Mouse (Mus musculus): ENCODE results near the gene Capns1. TPM values are rescaled to one million over a fixed set of nuclear protein-coding genes. Genes with fewer than 3 reads are reported as not detected.
A peak's percentile ranks its signal among the peaks of the same experiment; 100 is the strongest.

The Capns1 gene
- total and polyA plus RNA-seq, 2 experiments from 2014 or later, result 84.4 to 356 TPM

GRCm38 (mm10) chr7:30221433-30221832 is 22.8 kb upstream of the Capns1 start:
- no peak for ATAC-seq (ENCODE audit: insufficient read depth, low read depth)
- no peaks in the 10 kb centered on the region for H3K9me3 ChIP-seq (replicated peaks; ENCODE audit: control insufficient read depth, low read length)
- 83% methylated on average over 3 of the region's 3 CpGs for WGBS
- no peak overlapping the region for H3K27ac ChIP-seq (ENCODE audit: low read depth)
- H3K27me3 ChIP-seq (ENCODE audit: control insufficient read depth, insufficient read depth, low read length), result no peaks in the 10 kb centered on the region
- H3K4me1 ChIP-seq (ENCODE audit: control insufficient read depth, insufficient read depth), result 0 out of 2 replicates have a peak, but pooled peaks cover 9% of the 10 kb centered on the region
- TF ChIP-seq EP300 (IDR thresholded peaks at IDR 0.05; ENCODE audit: low read depth), result no peak
- TF ChIP-seq CTCF (IDR thresholded peaks at IDR 0.05; ENCODE audit: low read depth), result no peak
- H3K4me2 ChIP-seq (ENCODE audit: low read depth, low read length), result no peak overlapping the region
- no peak overlapping the region for H3K4me3 ChIP-seq (ENCODE audit: low read depth, low read length)
- no peak overlapping the region for H3K9ac ChIP-seq (replicated peaks; ENCODE audit: low read depth, low read length)
- no peak for DNase-seq (ENCODE audit: low spot score)
- peaks cover 21% of the 10 kb centered on the region for H3K36me3 ChIP-seq (replicated peaks; ENCODE audit: control insufficient read depth, insufficient read depth, low read length)

DNA sequence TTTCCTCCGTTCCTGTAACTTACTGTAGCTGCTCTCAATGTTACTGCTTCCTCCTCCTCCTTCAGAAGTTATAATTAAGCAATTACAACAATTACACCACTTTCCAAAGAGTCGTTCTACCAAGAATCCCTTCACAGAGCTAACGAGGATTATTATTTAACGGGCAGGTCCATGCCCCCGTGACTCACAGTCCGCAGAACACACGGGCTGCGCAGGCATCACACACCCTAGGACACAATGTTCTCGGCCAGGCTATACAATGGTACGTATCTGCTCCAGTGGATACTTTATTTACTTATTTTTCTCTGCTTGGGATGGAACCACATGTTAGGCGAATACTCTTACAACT is 21.4 kb upstream of the Capns1 start:
- peak; percentile 46 for DNase-seq (ENCODE audit: low spot score)
- WGBS, result 20% methylated on average over 11 of the region's 11 CpGs
- H3K27ac ChIP-seq (ENCODE audit: low read depth), result peak overlapping the region; percentile 73
- H3K36me3 ChIP-seq (replicated peaks; ENCODE audit: control insufficient read depth, insufficient read depth, low read length), result peaks cover 12% of the 10 kb centered on the region
- TF ChIP-seq CTCF (IDR thresholded peaks at IDR 0.05; ENCODE audit: low read depth) (no peak), EP300 (IDR thresholded peaks at IDR 0.05; ENCODE audit: low read depth) (no peak)
- H3K9me3 ChIP-seq (replicated peaks; ENCODE audit: control insufficient read depth, low read length), result no peaks in the 10 kb centered on the region
- peak overlapping the region; percentile 54 for H3K4me3 ChIP-seq (ENCODE audit: low read depth, low read length)
- H3K27me3 ChIP-seq (ENCODE audit: control insufficient read depth, insufficient read depth, low read length), result no peaks in the 10 kb centered on the region
- peak; percentile 34; the same call in 1 of the 2 replicates for ATAC-seq (ENCODE audit: insufficient read depth, low read depth)
- H3K9ac ChIP-seq (replicated peaks; ENCODE audit: low read depth, low read length), result peak overlapping the region; percentile 72
- H3K4me2 ChIP-seq (ENCODE audit: low read depth, low read length), result peak overlapping the region; percentile 94
- 0 out of 2 replicates have a peak, but pooled peaks cover 9% of the 10 kb centered on the region for H3K4me1 ChIP-seq (ENCODE audit: control insufficient read depth, insufficient read depth)

DNA sequence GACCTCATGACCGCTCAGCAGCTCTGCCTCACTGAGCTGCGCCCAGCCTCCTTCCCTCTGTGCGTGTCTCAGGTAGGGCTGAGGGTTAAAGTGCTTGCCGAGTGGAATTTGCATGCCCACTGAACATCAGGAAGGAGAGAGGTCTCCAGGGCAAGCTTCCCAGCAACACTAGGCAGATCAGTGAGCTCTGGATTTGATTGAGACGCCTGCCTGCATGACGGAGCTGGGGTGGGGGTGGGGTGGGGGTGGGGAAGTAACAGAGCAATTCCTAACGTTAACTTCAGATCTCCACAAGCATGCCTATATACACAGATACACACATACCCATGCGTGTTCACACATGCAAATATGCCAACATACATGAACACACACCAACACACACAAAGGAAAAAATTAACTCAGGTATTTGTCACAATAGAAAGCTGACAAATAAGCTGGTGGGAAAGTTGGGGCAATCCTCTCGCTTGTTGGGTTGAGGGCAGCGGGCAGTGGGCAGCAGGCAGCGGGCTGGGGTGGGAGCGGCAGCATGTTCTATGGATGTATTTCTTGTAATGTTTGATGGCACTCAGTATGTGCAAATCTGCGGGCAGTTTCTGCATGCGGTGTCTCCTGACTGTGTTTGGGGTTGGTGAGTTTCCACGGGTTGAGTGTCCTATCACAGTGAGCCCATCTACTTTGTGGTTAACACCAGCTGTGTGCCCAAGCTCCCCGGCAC is 20.8 kb upstream of the Capns1 start:
- peak overlapping the region; percentile 54 for H3K4me3 ChIP-seq (ENCODE audit: low read depth, low read length)
- no peak for TF ChIP-seq CTCF (IDR thresholded peaks at IDR 0.05; ENCODE audit: low read depth)
- peaks cover 10% of the 10 kb centered on the region for H3K36me3 ChIP-seq (replicated peaks; ENCODE audit: control insufficient read depth, insufficient read depth, low read length)
- H3K9me3 ChIP-seq (replicated peaks; ENCODE audit: control insufficient read depth, low read length), result no peaks in the 10 kb centered on the region
- H3K9ac ChIP-seq (replicated peaks; ENCODE audit: low read depth, low read length), result peak overlapping the region; percentile 72
- H3K4me1 ChIP-seq (ENCODE audit: control insufficient read depth, insufficient read depth), result 0 out of 2 replicates have a peak, but pooled peaks cover 9% of the 10 kb centered on the region
- WGBS, result 2% methylated on average over 16 of the region's 16 CpGs
- peak; percentile 67 for ATAC-seq (ENCODE audit: insufficient read depth, low read depth)
- no peaks in the 10 kb centered on the region for H3K27me3 ChIP-seq (ENCODE audit: control insufficient read depth, insufficient read depth, low read length)
- peak overlapping the region; percentile 94 for H3K4me2 ChIP-seq (ENCODE audit: low read depth, low read length)
- peak; percentile 65 for DNase-seq (ENCODE audit: low spot score)
- peak overlapping the region; percentile 73 for H3K27ac ChIP-seq (ENCODE audit: low read depth)

- TF ChIP-seq EP300 (IDR thresholded peaks at IDR 0.05; ENCODE audit: low read depth) (no peak), CTCF (IDR thresholded peaks at IDR 0.05; ENCODE audit: low read depth) (no peak)
- 0 out of 2 replicates have a peak, but pooled peaks cover 9% of the 10 kb centered on the region for H3K4me1 ChIP-seq (ENCODE audit: control insufficient read depth, insufficient read depth)
- H3K27ac ChIP-seq (ENCODE audit: low read depth), result no peak overlapping the region
- no peak overlapping the region for H3K4me2 ChIP-seq (ENCODE audit: low read depth, low read length)
- H3K36me3 ChIP-seq (replicated peaks; ENCODE audit: control insufficient read depth, insufficient read depth, low read length), result no peaks in the 10 kb centered on the region
- H3K27me3 ChIP-seq (ENCODE audit: control insufficient read depth, insufficient read depth, low read length), result no peaks in the 10 kb centered on the region
- DNase-seq (ENCODE audit: low spot score), result no peak
- ATAC-seq (ENCODE audit: insufficient read depth, low read depth), result no peak
- H3K4me3 ChIP-seq (ENCODE audit: low read depth, low read length), result no peak overlapping the region
- 70% methylated on average over 2 of the region's 2 CpGs for WGBS
- H3K9me3 ChIP-seq (replicated peaks; ENCODE audit: control insufficient read depth, low read length), result no peaks in the 10 kb centered on the region
- H3K9ac ChIP-seq (replicated peaks; ENCODE audit: low read depth, low read length), result no peak overlapping the region
Observed at GRCm38 (mm10) chr7:30217277-30217676, 18.7 kb upstream of the Capns1 start.

DNA sequence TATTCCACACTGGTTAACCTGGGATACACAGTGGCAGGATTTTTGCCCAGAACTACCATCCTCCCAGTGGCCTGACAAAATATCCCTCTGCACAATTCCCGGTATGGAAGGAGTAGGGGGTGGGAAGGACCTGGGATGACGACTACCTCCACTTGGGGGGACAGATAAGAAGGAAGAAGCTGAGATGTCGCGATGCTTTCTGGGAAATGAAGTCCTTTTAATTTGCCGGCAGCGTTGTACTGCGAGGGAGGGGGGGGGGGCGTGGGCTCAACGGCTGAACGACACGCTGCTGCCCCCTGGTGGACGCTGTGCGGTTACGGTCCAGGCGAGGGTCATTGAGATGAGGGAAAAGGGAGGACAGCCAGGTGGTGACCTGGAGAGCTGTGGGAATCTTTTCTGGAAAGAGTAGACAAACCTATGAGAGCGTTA is 18.1 kb upstream of the Capns1 start:
- peak overlapping the region; percentile 39; the same call in 1 of the 2 replicates for H3K4me2 ChIP-seq (ENCODE audit: low read depth, low read length)
- H3K4me3 ChIP-seq (ENCODE audit: low read depth, low read length), result no peak overlapping the region
- H3K4me1 ChIP-seq (ENCODE audit: control insufficient read depth, insufficient read depth), result 0 out of 2 replicates have a peak, but pooled peaks cover 9% of the 10 kb centered on the region
- ATAC-seq (ENCODE audit: insufficient read depth, low read depth) (peak; percentile 71), DNase-seq (ENCODE audit: low spot score) (peak; percentile 82)
- H3K9ac ChIP-seq (replicated peaks; ENCODE audit: low read depth, low read length), result no peak overlapping the region
- WGBS, result under 1% methylated on average over 16 of the region's 16 CpGs
- no peak overlapping the region for H3K27ac ChIP-seq (ENCODE audit: low read depth)
- no peaks in the 10 kb centered on the region for H3K27me3 ChIP-seq (ENCODE audit: control insufficient read depth, insufficient read depth, low read length)
- no peaks in the 10 kb centered on the region for H3K9me3 ChIP-seq (replicated peaks; ENCODE audit: control insufficient read depth, low read length)
- no peak for TF ChIP-seq EP300 (IDR thresholded peaks at IDR 0.05; ENCODE audit: low read depth)
- TF ChIP-seq CTCF (IDR thresholded peaks at IDR 0.05; ENCODE audit: low read depth), result peak; percentile 98
- no peaks in the 10 kb centered on the region for H3K36me3 ChIP-seq (replicated peaks; ENCODE audit: control insufficient read depth, insufficient read depth, low read length)

Measured in heart, postnatal 0 days (tissue).